Mouse (Mus musculus) liver, embryonic 14.5 days (tissue): ENCODE measurements around the gene 4930402H24Rik. TPM values are rescaled to one million over a fixed set of nuclear protein-coding genes. Genes with fewer than 3 reads are reported as not detected.

ENCODE experiments used
- ATAC-seq: fragments of 200-750 bp; cut with Nextera tagmentation; 2 replicates; pipeline ENCODE4 v1.8.0; 2017; ENCODE audit warnings: moderate number of reproducible peaks, mild to moderate bottlenecking, moderate library complexity; ENCODE audit not compliant: insufficient read depth
- DNase-seq, 3 experiments: peaks; one replicate each; pipeline ENCODE4 v3.0.0-alpha.2; 2012 to 2013; ENCODE audit warnings: low read depth in 3 of 3, low spot score in 3 of 3
- H3K27ac ChIP-seq: fragments of 300-500 bp; sonication (generic); 2 replicates; pipeline ENCODE4 v1.5.1; 2014; ENCODE audit warnings: moderate library complexity, mild to moderate bottlenecking, control low read depth, inconsistent platforms
- H3K27me3 ChIP-seq: fragments of 300-500 bp; sonication (generic); 2 replicates; pipeline ENCODE4 v1.6.1; 2014; ENCODE audit warnings: mild to moderate bottlenecking, low read length, moderate library complexity; ENCODE audit not compliant: control insufficient read depth, insufficient read depth
- H3K36me3 ChIP-seq: fragments of 300-500 bp; sonication (generic); replicated peaks from 2 replicates; pipeline ENCODE4 v1.6.1; 2014; ENCODE audit warnings: low read depth; ENCODE audit not compliant: control insufficient read depth, insufficient read depth
- H3K4me1 ChIP-seq, 2 experiments: fragments of 200-500 bp in 1 of 2; fragments of 300-500 bp in 1 of 2; sonication (generic) in 1 of 2; replicated peaks; 2 replicates each; pipeline ENCODE4 v1.6.1; 2012 to 2014; ENCODE audit warnings: antibody characterized with exemption in 1 of 2, inconsistent platforms in 1 of 2, low read length in 1 of 2; ENCODE audit not compliant: control insufficient read depth in 2 of 2, insufficient read depth in 2 of 2
- H3K4me2 ChIP-seq: fragments of 300-500 bp; sonication (generic); 2 replicates; pipeline ENCODE4 v1.6.1; 2014; ENCODE audit warnings: low read depth, mild to moderate bottlenecking, control low read depth, moderate library complexity
- H3K4me3 ChIP-seq, 2 experiments: fragments of 200-500 bp in 1 of 2; fragments of 300-500 bp in 1 of 2; sonication (generic) in 1 of 2; 2 replicates each; pipeline ENCODE4 v1.5.1; 2012 to 2014; ENCODE audit warnings: low read depth in 2 of 2, low read length in 2 of 2, mild to moderate bottlenecking in 2 of 2, control low read depth in 1 of 2, inconsistent platforms in 1 of 2, moderate library complexity in 1 of 2; ENCODE audit not compliant: insufficient read depth in 1 of 2
- H3K9ac ChIP-seq: fragments of 300-500 bp; sonication (generic); replicated peaks from 2 replicates; pipeline ENCODE4 v1.6.1; 2014; ENCODE audit warnings: mild to moderate bottlenecking, control low read depth, moderate library complexity
- H3K9me3 ChIP-seq: fragments of 300-500 bp; sonication (generic); 2 replicates; pipeline ENCODE4 v1.6.1; 2016; ENCODE audit warnings: low read length, mixed read lengths; ENCODE audit not compliant: control insufficient read depth
- CTCF ChIP-seq: IDR thresholded peaks from 2 replicates; pipeline ENCODE4 v1.5.1; 2016; ENCODE audit warnings: antibody characterized with exemption, low read depth, control low read depth
- EP300 ChIP-seq: IDR thresholded peaks from 2 replicates; pipeline ENCODE4 v1.6.1; 2016; ENCODE audit warnings: antibody characterized with exemption, low read depth
- WGBS: fragments of 180-500 bp; shearing (Covaris S2); extraction: QIAGEN DNeasy Blood & Tissue Kit; methylation state at CpG from one replicate; pipeline ENCODE4 v1.1.7; 2014; ENCODE audit not compliant: insufficient replicate concordance; 5-methylcytosine and 5-hydroxymethylcytosine counted together
- polyA plus RNA-seq, 2 experiments: library from polyadenylated mRNA; depleted of rRNA in 1 of 2; stranded (reverse) in 1 of 2; unstranded in 1 of 2; fragments of >200 nt; fragmentation: Nextera tagmentation in 1 of 2; extraction: Ambion mirVana in 1 of 2; gene quantifications; 2 replicates each; pipeline versions ENCODE4 v1.2.1 to v1.2.3; 2012 to 2014

Gene 4930402H24Rik
- polyA plus RNA-seq, 2 experiments = 4.4 to 6.9 TPM

GRCm38 (mm10) chr2:130754596-130754995 is 151.6 kb downstream of the 4930402H24Rik start:
- peaks cover 0 to 3% of the 10 kb centered on the region in 2 experiments; a peak in 1 of 4 replicates for H3K4me1 ChIP-seq
- H3K9me3 ChIP-seq = no peaks in the 10 kb centered on the region
- WGBS = 66% methylated on average over 3 of the region's 3 CpGs
- no peak overlapping the region for H3K9ac ChIP-seq
- ATAC-seq = no peak
- no peak overlapping the region for H3K4me2 ChIP-seq
- H3K36me3 ChIP-seq = no peaks in the 10 kb centered on the region
- H3K27me3 ChIP-seq = no peaks in the 10 kb centered on the region
- TF ChIP-seq EP300 = no peak
- no peak for TF ChIP-seq CTCF
- no peak for DNase-seq
- no peak overlapping the region for H3K27ac ChIP-seq
- no peak overlapping the region for H3K4me3 ChIP-seq

GRCm38 (mm10) chr2:130750449-130750848 is 155.8 kb downstream of the 4930402H24Rik start:
- peak in 2 of 3 experiments; percentile 13 to 26 for DNase-seq
- TF ChIP-seq EP300 (no peak), CTCF (no peak)
- no peaks in the 10 kb centered on the region for H3K9me3 ChIP-seq
- no peak overlapping the region for H3K4me3 ChIP-seq
- no peak overlapping the region for H3K27ac ChIP-seq
- no peaks in the 10 kb centered on the region; the same call in 1 of the 2 replicates for H3K36me3 ChIP-seq
- H3K27me3 ChIP-seq = no peaks in the 10 kb centered on the region
- peaks cover 0 to 3% of the 10 kb centered on the region in 2 experiments; a peak in 1 of 4 replicates for H3K4me1 ChIP-seq
- peak; percentile 61 for ATAC-seq
- H3K4me2 ChIP-seq = no peak overlapping the region
- no peak overlapping the region for H3K9ac ChIP-seq
- WGBS = 23% methylated on average over 8 of the region's 8 CpGs

- H3K9ac ChIP-seq = no peak overlapping the region
- DNase-seq = no peak
- peaks cover 0 to 3% of the 10 kb centered on the region in 2 experiments; a peak in 1 of 4 replicates for H3K4me1 ChIP-seq
- no peak overlapping the region for H3K4me2 ChIP-seq
- no peak overlapping the region for H3K4me3 ChIP-seq
- no peak for TF ChIP-seq EP300
- no peak for TF ChIP-seq CTCF
- H3K27ac ChIP-seq = no peak overlapping the region
- no peak for ATAC-seq
- no peaks in the 10 kb centered on the region for H3K27me3 ChIP-seq
- H3K36me3 ChIP-seq = peaks cover 2% of the 10 kb centered on the region; the same call in 1 of the 2 replicates
- WGBS = 71% methylated on average over 3 of the region's 3 CpGs
- no peaks in the 10 kb centered on the region for H3K9me3 ChIP-seq
Measured at GRCm38 (mm10) chr2:130749708-130750107, 156.5 kb downstream of the 4930402H24Rik start.

- no peak for ATAC-seq
- H3K9ac ChIP-seq = no peak overlapping the region
- no peak overlapping the region for H3K4me2 ChIP-seq
- no peak overlapping the region for H3K4me3 ChIP-seq
- DNase-seq = no peak
- TF ChIP-seq CTCF (no peak), EP300 (no peak)
- no peaks in the 10 kb centered on the region for H3K27me3 ChIP-seq
- no peaks in the 10 kb centered on the region for H3K4me1 ChIP-seq
- H3K36me3 ChIP-seq = peaks cover 2% of the 10 kb centered on the region
- H3K27ac ChIP-seq = no peak overlapping the region
- 70% methylated on average over 1 of the region's 1 CpGs for WGBS
- H3K9me3 ChIP-seq = no peaks in the 10 kb centered on the region
Measured at GRCm38 (mm10) chr2:130743576-130743975, 162.6 kb downstream of the 4930402H24Rik start.

GRCm38 (mm10) chr2:130740096-130740495 is 166.1 kb downstream of the 4930402H24Rik start:
- no peak for TF ChIP-seq CTCF
- TF ChIP-seq EP300 = no peak
- H3K27ac ChIP-seq = no peak overlapping the region
- no peaks in the 10 kb centered on the region for H3K27me3 ChIP-seq
- H3K9ac ChIP-seq = no peak overlapping the region
- no peaks in the 10 kb centered on the region for H3K9me3 ChIP-seq
- no peak overlapping the region for H3K4me2 ChIP-seq
- no peak overlapping the region for H3K4me3 ChIP-seq
- H3K36me3 ChIP-seq = peaks cover 2% of the 10 kb centered on the region; the same call in 1 of the 2 replicates
- no peak for DNase-seq
- no peak for ATAC-seq
- no peaks in the 10 kb centered on the region for H3K4me1 ChIP-seq
- WGBS = 65% methylated on average over 4 of the region's 4 CpGs
